Mouse (Mus musculus) olfactory bulb, adult 2 months (tissue): ENCODE measurements at regions not wholly inside any gene's neighbourhood (a gene's known extent, or its start where the extent isn't known, plus 50 kb on each side); places are given as distances from the start of the nearest gene placed in this dataset.

Experiments used
- CTCF ChIP-seq: fragments of 200-500 bp; IDR thresholded peaks from 2 replicates; pipeline ENCODE4 v1.5.1; 2012; ENCODE audit warnings: low read depth, mild to moderate bottlenecking, low read length, moderate library complexity; ENCODE audit not compliant: insufficient read depth
- POLR2A ChIP-seq: fragments of 200-500 bp; IDR thresholded peaks from 2 replicates; pipeline ENCODE4 v1.6.1; 2012; ENCODE audit warnings: mild to moderate bottlenecking, low read depth, low read length, moderate library complexity; ENCODE audit not compliant: insufficient read depth

- TF ChIP-seq POLR2A (no peak), CTCF (no peak)
These were observed 62.9 kb upstream of the Nepro start for GRCm38 (mm10) chr16:44660996-44661876.
